Mouse (Mus musculus) liver, embryonic 11.5 days (tissue): ENCODE data around the gene Ermp1. TPM values are rescaled to one million over a fixed set of nuclear protein-coding genes. Genes with fewer than 3 reads are reported as not detected.

Experiments used
- ATAC-seq: fragments of 200-750 bp; cut with Nextera tagmentation; replicated peaks from 2 replicates; pipeline ENCODE4 v1.8.0; 2017; ENCODE audit warnings: moderate number of reproducible peaks, mild to moderate bottlenecking, moderate TSS enrichment, moderate library complexity; ENCODE audit not compliant: low FRiP score
- DNase-seq: peaks from one replicate; pipeline ENCODE4 v3.0.0-alpha.2; 2017; ENCODE audit warnings: low spot score
- H3K27ac ChIP-seq: fragments of 300-500 bp; sonication (generic); 2 replicates; pipeline ENCODE4 v1.5.1; 2014; ENCODE audit warnings: mild to moderate bottlenecking, low read depth, low read length, control low read depth
- H3K27me3 ChIP-seq: fragments of 300-500 bp; sonication (generic); replicated peaks from 2 replicates; pipeline ENCODE4 v1.6.1; 2014; ENCODE audit warnings: low read length, mixed read lengths; ENCODE audit not compliant: control insufficient read depth, insufficient read depth
- H3K36me3 ChIP-seq: fragments of 300-500 bp; sonication (generic); 2 replicates; pipeline ENCODE4 v1.6.1; 2014; ENCODE audit warnings: mild to moderate bottlenecking, low read length, moderate library complexity, mixed read lengths; ENCODE audit not compliant: control insufficient read depth, insufficient read depth
- H3K4me1 ChIP-seq: fragments of 300-500 bp; sonication (generic); replicated peaks from 2 replicates; pipeline ENCODE4 v1.6.1; 2014; ENCODE audit warnings: low read length, mixed read lengths; ENCODE audit not compliant: control insufficient read depth, insufficient read depth
- H3K4me2 ChIP-seq: fragments of 300-500 bp; sonication (generic); 2 replicates; pipeline ENCODE4 v1.6.1; 2014; ENCODE audit warnings: mild to moderate bottlenecking, control low read depth, moderate library complexity
- H3K4me3 ChIP-seq: fragments of 300-500 bp; sonication (generic); 2 replicates; pipeline ENCODE4 v1.5.1; 2014; ENCODE audit warnings: low read depth, low read length, control low read depth
- H3K9ac ChIP-seq: fragments of 300-500 bp; sonication (generic); 2 replicates; pipeline ENCODE4 v1.6.1; 2014; ENCODE audit warnings: low read depth, low read length, control low read depth
- H3K9me3 ChIP-seq: fragments of 300-500 bp; sonication (generic); 2 replicates; pipeline ENCODE4 v1.6.1; 2016; ENCODE audit warnings: low read length, inconsistent platforms, mixed read lengths; ENCODE audit not compliant: control insufficient read depth
- WGBS: fragments of 180-500 bp; shearing (Covaris S2); extraction: QIAGEN DNeasy Blood & Tissue Kit; methylation state at CpG from one replicate; pipeline ENCODE4 v1.1.7; 2014; 5-methylcytosine and 5-hydroxymethylcytosine counted together
- polyA plus RNA-seq: library from polyadenylated mRNA; unstranded; fragments of >200 nt; fragmentation: Nextera tagmentation; extraction: Ambion mirVana; gene quantifications from 2 replicates; pipeline ENCODE4 v1.2.1, GENCODE M21; 2014

Gene Ermp1
- polyA plus RNA-seq, 1 experiment from 2014 or later = 15.9 TPM

DNA sequence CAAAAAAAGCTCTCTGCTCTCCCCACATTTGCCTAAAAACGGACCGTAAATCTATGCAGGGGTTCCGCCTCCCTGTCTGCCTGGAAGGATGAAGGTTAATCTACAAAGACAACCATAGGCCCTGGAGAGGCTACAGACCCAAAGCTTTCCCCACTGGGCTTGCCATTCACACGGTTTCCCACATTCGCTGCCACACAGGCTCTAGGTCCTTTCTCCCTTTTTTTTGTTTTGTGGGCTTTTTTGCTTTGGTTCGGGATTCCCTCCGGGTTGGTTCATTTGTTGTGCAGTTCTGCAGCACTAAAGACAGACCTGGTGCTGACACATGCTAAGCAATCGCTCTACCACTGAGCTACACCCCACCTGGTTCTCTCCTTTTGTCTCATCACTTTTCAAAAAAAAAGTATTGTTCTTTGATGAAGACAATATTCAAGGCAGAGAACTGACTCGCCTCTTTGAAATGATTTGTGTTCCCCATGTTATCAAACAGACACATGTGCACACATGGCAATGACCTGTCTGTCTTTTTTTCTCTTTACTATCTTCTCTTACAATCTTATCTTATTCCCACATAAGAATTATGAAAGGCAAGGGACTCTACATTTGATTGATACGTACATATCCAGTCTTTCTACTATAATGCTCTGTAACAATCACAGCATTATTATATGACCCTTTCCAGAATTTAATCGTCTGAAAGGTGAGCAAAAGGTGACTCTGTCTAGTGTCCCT lies 4.9 kb downstream of the Ermp1 start:
- Histone ChIP-seq H3K9ac (no peak overlapping the region), H3K27me3 (no peaks in the 10 kb centered on the region), H3K4me3 (no peak overlapping the region), H3K36me3 (peaks cover 9% of the 10 kb centered on the region), H3K4me1 (no peaks in the 10 kb centered on the region), H3K4me2 (no peak overlapping the region), H3K9me3 (no peaks in the 10 kb centered on the region; the same call in 1 of the 2 replicates), H3K27ac (no peak overlapping the region)
- 83% methylated on average over 11 of the region's 11 CpGs for whole genome bisulfite sequencing
- no peak for DNase-seq
- ATAC-seq = no peak

- Histone ChIP-seq H3K4me2 (no peak overlapping the region), H3K27ac (no peak overlapping the region), H3K36me3 (peaks cover 9% of the 10 kb centered on the region), H3K4me1 (no peaks in the 10 kb centered on the region), H3K4me3 (no peak overlapping the region), H3K27me3 (no peaks in the 10 kb centered on the region), H3K9me3 (no peaks in the 10 kb centered on the region; the same call in 1 of the 2 replicates), H3K9ac (no peak overlapping the region)
- WGBS = 65% methylated on average over 6 of the region's 6 CpGs
- no peak for ATAC-seq
- DNase-seq = no peak
Measured at GRCm38 (mm10) chr19:29642211-29642610, 6.0 kb downstream of the Ermp1 start.

- Histone ChIP-seq H3K36me3 (peaks cover 12% of the 10 kb centered on the region), H3K4me3 (no peak overlapping the region), H3K27me3 (no peaks in the 10 kb centered on the region), H3K9ac (no peak overlapping the region), H3K27ac (no peak overlapping the region), H3K4me1 (no peaks in the 10 kb centered on the region), H3K9me3 (no peaks in the 10 kb centered on the region; the same call in 1 of the 2 replicates), H3K4me2 (no peak overlapping the region)
- ATAC-seq = no peak
- no peak for DNase-seq
- WGBS = 78% methylated on average over 5 of the region's 5 CpGs
Measured at GRCm38 (mm10) chr19:29641510-29641909, 6.7 kb downstream of the Ermp1 start.

DNA sequence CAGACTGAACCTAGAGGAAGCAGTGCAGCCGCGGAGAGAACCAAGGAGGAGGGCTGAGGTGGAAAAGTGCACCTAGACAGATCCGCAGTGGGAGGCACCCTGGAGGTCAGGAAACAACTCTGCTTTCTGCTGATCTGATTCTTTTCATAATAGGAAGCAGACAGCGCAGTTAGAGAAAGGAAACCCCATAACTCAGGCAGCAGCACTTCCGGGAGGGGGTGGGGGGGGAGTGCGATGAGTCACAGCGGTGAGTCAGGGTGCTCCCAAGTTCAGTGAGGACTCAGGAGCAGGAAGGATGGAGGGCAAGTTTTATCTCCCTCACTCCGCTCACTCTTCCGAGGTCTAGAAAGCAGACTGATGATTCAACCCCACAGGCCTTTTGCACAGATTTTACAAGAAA lies 7.2 kb downstream of the Ermp1 start:
- H3K36me3 ChIP-seq = peaks cover 12% of the 10 kb centered on the region
- H3K4me1 ChIP-seq = no peaks in the 10 kb centered on the region
- no peak overlapping the region for H3K27ac ChIP-seq
- no peaks in the 10 kb centered on the region; the same call in 1 of the 2 replicates for H3K9me3 ChIP-seq
- no peak overlapping the region for H3K9ac ChIP-seq
- H3K27me3 ChIP-seq = no peaks in the 10 kb centered on the region
- 33% methylated on average over 8 of the region's 9 CpGs for WGBS
- no peak overlapping the region for H3K4me3 ChIP-seq
- H3K4me2 ChIP-seq = no peak overlapping the region
- ATAC-seq (no peak), DNase-seq (no peak)

DNA sequence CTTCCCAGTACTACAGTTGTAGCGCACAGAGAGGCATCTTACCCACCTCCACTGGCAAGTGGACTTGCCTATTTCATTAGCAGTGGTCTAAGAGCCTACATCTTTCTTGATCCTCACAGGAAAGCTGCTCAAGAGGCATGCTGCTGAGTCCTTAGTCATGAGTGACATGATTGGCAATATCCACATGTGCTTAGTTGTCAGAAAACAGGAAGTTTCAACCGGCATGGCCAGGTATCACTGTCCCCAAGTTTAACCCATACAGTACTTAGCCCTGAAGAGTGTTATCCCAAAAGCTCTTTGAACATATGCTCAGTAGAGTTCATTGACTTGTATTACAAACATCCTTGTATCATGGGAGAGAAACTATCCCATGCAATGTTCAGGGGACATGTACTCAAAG lies 36.1 kb downstream of the Ermp1 start:
- 66% methylated on average over 2 of the region's 2 CpGs for WGBS
- DNase-seq = no peak
- peaks cover 12% of the 10 kb centered on the region; the same call in 1 of the 2 replicates for H3K36me3 ChIP-seq
- H3K9me3 ChIP-seq = no peaks in the 10 kb centered on the region
- no peak overlapping the region for H3K9ac ChIP-seq
- no peaks in the 10 kb centered on the region; the same call in 1 of the 2 replicates for H3K4me1 ChIP-seq
- ATAC-seq = no peak
- peak overlapping the region; percentile 30; the same call in 1 of the 2 replicates for H3K27ac ChIP-seq
- no peak overlapping the region for H3K4me2 ChIP-seq
- no peak overlapping the region for H3K4me3 ChIP-seq
- H3K27me3 ChIP-seq = no peaks in the 10 kb centered on the region

DNA sequence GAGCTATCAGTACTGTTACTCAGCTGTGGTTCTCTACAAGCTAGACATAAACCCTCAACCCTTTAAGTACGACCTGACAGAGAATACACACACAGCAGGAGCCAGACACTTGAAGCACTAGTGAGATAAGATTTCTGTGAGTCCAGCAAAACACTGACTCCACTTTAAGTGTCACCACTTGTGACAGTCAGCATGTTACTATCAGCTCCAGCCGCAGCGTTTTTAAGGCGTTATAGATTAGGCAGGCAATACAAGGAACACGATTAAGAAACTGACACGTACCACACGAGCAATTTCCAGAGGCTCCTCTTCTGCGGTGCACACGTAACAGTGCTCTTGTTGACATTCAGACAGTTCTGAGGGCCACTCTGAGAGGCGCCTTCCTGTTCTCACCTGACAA lies 37.3 kb downstream of the Ermp1 start:
- peaks cover 12% of the 10 kb centered on the region; the same call in 1 of the 2 replicates for H3K36me3 ChIP-seq
- ATAC-seq (peak; percentile 91), DNase-seq (no peak)
- H3K27ac ChIP-seq = peak overlapping the region; percentile 57; the same call in 1 of the 2 replicates
- no peak overlapping the region for H3K4me2 ChIP-seq
- H3K9me3 ChIP-seq = no peaks in the 10 kb centered on the region
- H3K27me3 ChIP-seq = no peaks in the 10 kb centered on the region
- H3K9ac ChIP-seq = no peak overlapping the region
- 63% methylated on average over 10 of the region's 10 CpGs for WGBS
- no peaks in the 10 kb centered on the region; the same call in 1 of the 2 replicates for H3K4me1 ChIP-seq
- H3K4me3 ChIP-seq = no peak overlapping the region

DNA sequence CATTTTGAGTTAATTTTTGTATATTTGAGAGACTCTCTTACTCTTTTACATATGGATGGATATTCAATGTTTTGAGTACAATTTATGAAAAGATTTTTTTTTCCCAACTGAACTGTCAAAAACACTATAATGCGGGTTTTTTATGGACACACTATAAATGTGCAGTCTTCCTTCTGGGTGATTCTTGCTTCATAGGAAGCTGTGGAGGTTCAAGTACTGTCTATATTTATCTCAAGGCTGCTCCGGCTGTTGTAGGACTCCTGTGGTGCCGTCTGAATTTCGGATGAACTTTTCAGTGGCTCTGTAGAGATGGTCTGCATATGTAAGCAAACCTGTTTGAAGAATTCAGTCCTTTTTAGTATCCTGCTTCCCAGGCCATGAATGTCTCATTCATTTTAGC lies 40.0 kb downstream of the Ermp1 start:
- no peak overlapping the region for H3K27ac ChIP-seq
- H3K4me1 ChIP-seq = no peaks in the 10 kb centered on the region; the same call in 1 of the 2 replicates
- H3K27me3 ChIP-seq = no peaks in the 10 kb centered on the region
- peaks cover 12% of the 10 kb centered on the region for H3K36me3 ChIP-seq
- no peaks in the 10 kb centered on the region for H3K9me3 ChIP-seq
- no peak overlapping the region for H3K4me2 ChIP-seq
- DNase-seq (no peak), ATAC-seq (no peak)
- 77% methylated on average over 4 of the region's 4 CpGs for WGBS
- no peak overlapping the region for H3K9ac ChIP-seq
- no peak overlapping the region for H3K4me3 ChIP-seq

DNA sequence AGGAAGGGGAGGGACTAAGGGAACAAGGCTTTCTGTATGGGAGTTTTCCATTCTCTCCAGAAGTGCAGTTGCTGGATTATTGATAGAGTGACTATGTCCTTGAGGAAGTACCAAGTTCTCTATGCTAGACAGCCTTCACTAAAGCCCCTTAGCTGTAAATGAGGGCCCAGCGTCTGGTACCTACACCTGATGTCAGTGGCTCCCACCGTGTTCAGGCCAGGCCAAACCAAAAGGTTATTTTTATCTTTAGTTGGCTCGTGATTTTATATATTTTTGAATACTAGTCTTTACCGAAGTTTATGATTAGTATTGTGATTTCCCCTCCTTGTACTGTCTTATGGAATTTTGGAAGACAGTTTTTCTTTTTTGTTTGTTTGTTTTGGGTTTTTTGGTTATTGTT lies 40.7 kb downstream of the Ermp1 start:
- no peak overlapping the region for H3K4me2 ChIP-seq
- no peaks in the 10 kb centered on the region for H3K9me3 ChIP-seq
- H3K36me3 ChIP-seq = peaks cover 11% of the 10 kb centered on the region
- H3K27ac ChIP-seq = no peak overlapping the region
- no peaks in the 10 kb centered on the region; the same call in 1 of the 2 replicates for H3K4me1 ChIP-seq
- 84% methylated on average over 4 of the region's 4 CpGs for WGBS
- H3K9ac ChIP-seq = no peak overlapping the region
- DNase-seq (no peak), ATAC-seq (no peak)
- H3K27me3 ChIP-seq = no peaks in the 10 kb centered on the region
- no peak overlapping the region for H3K4me3 ChIP-seq

DNA sequence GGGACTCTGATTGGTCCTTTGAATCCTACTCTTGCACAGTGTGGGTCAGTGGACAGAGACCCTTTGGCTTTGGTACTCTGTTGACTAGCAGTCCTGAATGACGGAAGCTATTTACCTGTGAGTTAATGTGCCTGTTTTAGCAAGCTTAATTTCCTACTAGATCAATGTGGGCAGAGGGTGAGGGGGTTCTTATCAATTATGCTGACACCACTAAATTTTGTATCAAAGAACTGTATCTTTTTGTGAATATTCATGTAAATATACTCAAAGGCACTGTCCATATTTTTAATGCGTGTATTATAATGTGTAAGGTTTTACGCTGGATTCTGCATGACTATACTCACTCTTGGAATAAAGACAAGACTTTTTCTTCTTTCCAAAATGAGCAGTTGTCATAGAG lies 43.6 kb downstream of the Ermp1 start:
- H3K4me3 ChIP-seq = no peak overlapping the region
- DNase-seq (no peak), ATAC-seq (no peak)
- H3K4me2 ChIP-seq = no peak overlapping the region
- no peak overlapping the region for H3K27ac ChIP-seq
- no peak overlapping the region for H3K9ac ChIP-seq
- no peaks in the 10 kb centered on the region for H3K4me1 ChIP-seq
- peaks cover 15% of the 10 kb centered on the region for H3K36me3 ChIP-seq
- no peaks in the 10 kb centered on the region for H3K27me3 ChIP-seq
- no peaks in the 10 kb centered on the region for H3K9me3 ChIP-seq
- WGBS = 97% methylated on average over 3 of the region's 3 CpGs
